Mouse (Mus musculus): Measurements from ENCODE around the gene Lgals7.

GRCm38 (mm10) chr7:28822993-28823903, 40.4 kb upstream of the Lgals7 start:
- TF ChIP-seq CTCF (IDR thresholded peaks at IDR 0.05; ENCODE audit: low read depth): no peak
- no peak for TF ChIP-seq EP300 (IDR thresholded peaks at IDR 0.05; ENCODE audit: low read depth)
